12 mouse cellular contexts compared by ENCODE assay signal in genomic region chr19:42243401-42243800, GRCm38 (mm10). TPM values are rescaled to one million over a fixed set of nuclear protein-coding genes. Genes with fewer than 3 reads are reported as not detected.
"Had no signal": no experiment of that assay in that cellular context is flagged by ENCODE, and none has a peak within 500 bp of the region (broad histone marks: within the 10 kb centered on the region; RNA-seq: fewer than 3 reads in every experiment).

No protein-coding gene starts in this region.

- DNase-seq: kidney, postnatal 10 days; kidney, postnatal 4 days; liver, embryonic 13.5 days; lung, adult 2 months; lung, postnatal 14 days; lung, postnatal 4 days; midbrain, embryonic 14.5 days; thymus, adult 18-20 months; thymus, postnatal 36 days had no signal

RNA-seq across cellular contexts. Expression of gene Golga7b, which starts 4.0 kb away (rescaled TPM):
- total RNA-seq: liver, adult 2 months; megakaryocyte progenitor cell, adult 5-6 weeks; megakaryocyte-erythroid progenitor cell, adult 5-6 weeks had no signal

RNA-seq across cellular contexts. Expression of gene Sfrp5, which starts 41.3 kb away (rescaled TPM):
- total RNA-seq: liver, adult 2 months; megakaryocyte progenitor cell, adult 5-6 weeks; megakaryocyte-erythroid progenitor cell, adult 5-6 weeks had no signal
